Mouse (Mus musculus): ENCODE results near the gene Foxc1. TPM values are rescaled to one million over a fixed set of nuclear protein-coding genes. Genes with fewer than 3 reads are reported as not detected.

Foxc1 gene
- polyA plus RNA-seq (2014; fragmentation: Illumina TruSeq; extraction: RNeasy Lipid Tissue Mini Kit (QIAGEN cat#74804); ENCODE audit: low read depth, low replicate concordance), result 1.3 TPM

GRCm38 (mm10) chr13:31806428-31806832 lies at the start of gene Foxc1:
Gene Foxc1 (plus strand): TSS chr13:31806633.

Other genes starting within 250 kb of the Foxc1 start
- gene A530084C06Rik, start 247.3 kb upstream of the Foxc1 start, polyA plus RNA-seq (2014; fragmentation: Illumina TruSeq; extraction: RNeasy Lipid Tissue Mini Kit (QIAGEN cat#74804); ENCODE audit: low read depth, low replicate concordance), result 0.30 TPM
- gene Foxf2, start 180.8 kb upstream of the Foxc1 start, polyA plus RNA-seq (2014; fragmentation: Illumina TruSeq; extraction: RNeasy Lipid Tissue Mini Kit (QIAGEN cat#74804); ENCODE audit: low read depth, low replicate concordance), result not detected